Mouse (Mus musculus) neural tube, embryonic 12.5 days (tissue): ENCODE data around the gene Mdc1. TPM values are rescaled to one million over a fixed set of nuclear protein-coding genes. Genes with fewer than 3 reads are reported as not detected.
A peak's percentile ranks its signal among the peaks of the same experiment; 100 is the strongest.

ENCODE experiments used
- ATAC-seq: fragments of 200-750 bp; cut with Nextera tagmentation; 2 replicates; pipeline ENCODE4 v1.8.0; 2017; ENCODE audit warnings: low read depth, mild to moderate bottlenecking, moderate TSS enrichment, moderate library complexity; ENCODE audit not compliant: low FRiP score
- H3K27ac ChIP-seq: fragments of 300-500 bp; sonication (generic); 2 replicates; pipeline ENCODE4 v1.5.1; 2016
- H3K27me3 ChIP-seq: fragments of 300-500 bp; sonication (generic); replicated peaks from 2 replicates; pipeline ENCODE4 v1.6.1; 2016; ENCODE audit warnings: mild to moderate bottlenecking
- H3K36me3 ChIP-seq: fragments of 300-500 bp; sonication (generic); 2 replicates; pipeline ENCODE4 v1.6.1; 2016; ENCODE audit warnings: mild to moderate bottlenecking
- H3K4me1 ChIP-seq: fragments of 300-500 bp; sonication (generic); 2 replicates; pipeline ENCODE4 v1.6.1; 2016
- H3K4me2 ChIP-seq: fragments of 300-500 bp; sonication (generic); replicated peaks from 2 replicates; pipeline ENCODE4 v1.6.1; 2016; ENCODE audit warnings: mild to moderate bottlenecking
- H3K4me3 ChIP-seq: fragments of 300-500 bp; sonication (generic); 2 replicates; pipeline ENCODE4 v1.5.1; 2016
- H3K9ac ChIP-seq: fragments of 300-500 bp; sonication (generic); 2 replicates; pipeline ENCODE4 v1.6.1; 2016; ENCODE audit warnings: mild to moderate bottlenecking
- H3K9me3 ChIP-seq: fragments of 300-500 bp; sonication (generic); 2 replicates; pipeline ENCODE4 v1.6.1; 2016; ENCODE audit warnings: mild to moderate bottlenecking
- whole genome bisulfite sequencing: fragments of 180-500 bp; shearing (Covaris S2); methylation state at CpG from one replicate; pipeline ENCODE4 v1.1.7; 2016; 5-methylcytosine and 5-hydroxymethylcytosine counted together
- polyA plus RNA-seq: library from polyadenylated mRNA; unstranded; fragments of >200 nt; fragmentation: Nextera tagmentation; extraction: Ambion mirVana; gene quantifications from 2 replicates; pipeline ENCODE4 v1.2.1, GENCODE M21; 2016

Mdc1 gene
- polyA plus RNA-seq, 1 experiment from 2014 or later = 14.7 TPM

DNA sequence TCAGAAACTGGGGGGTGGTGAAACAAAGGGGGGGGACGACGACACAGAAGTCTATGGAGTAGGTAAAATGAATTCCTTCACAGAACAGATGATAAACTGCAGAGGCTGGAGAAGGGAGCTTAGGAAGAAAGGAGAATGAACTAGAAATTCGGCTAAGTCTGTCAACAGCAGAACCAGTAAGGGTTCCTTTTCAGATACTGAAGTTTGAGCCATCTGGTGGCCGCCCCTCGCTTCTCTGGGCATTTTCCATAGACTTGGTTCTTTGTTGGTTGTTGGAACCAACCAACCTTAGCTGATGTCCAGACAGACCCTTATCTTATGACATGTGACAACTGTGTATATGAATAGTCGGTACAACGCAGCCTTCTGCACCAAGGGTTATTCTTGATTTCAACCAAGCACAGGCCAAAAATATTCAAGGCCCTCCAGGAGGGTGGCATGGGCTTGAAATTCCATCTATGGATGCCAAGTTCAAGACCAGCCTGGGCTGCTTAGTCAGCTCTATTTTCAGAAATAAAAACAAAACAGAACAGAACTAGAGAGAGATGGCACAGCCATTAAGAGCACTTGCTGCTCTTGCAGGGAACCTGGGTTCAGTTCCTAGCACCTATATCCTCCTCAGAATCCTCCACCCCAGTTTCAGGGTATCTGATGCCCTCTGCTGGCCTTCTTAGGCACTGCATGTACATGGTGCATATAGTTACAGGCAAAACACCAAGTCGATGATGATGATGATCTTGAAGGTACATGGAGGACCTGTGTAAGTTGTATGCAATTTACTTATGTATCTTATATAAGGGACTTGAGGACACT lies 29.8 kb downstream of the Mdc1 start:
- peak overlapping the region; percentile 61 for H3K4me3 ChIP-seq
- H3K4me2 ChIP-seq = peak overlapping the region; percentile 100
- H3K9ac ChIP-seq = no peak overlapping the region; the same call in 1 of the 2 replicates
- H3K36me3 ChIP-seq = peaks cover 47% of the 10 kb centered on the region
- H3K9me3 ChIP-seq = peaks cover 6% of the 10 kb centered on the region
- peaks cover 57% of the 10 kb centered on the region for H3K4me1 ChIP-seq
- no peak overlapping the region for H3K27ac ChIP-seq
- no peak for ATAC-seq
- H3K27me3 ChIP-seq = no peaks in the 10 kb centered on the region
- WGBS = 85% methylated on average over 8 of the region's 8 CpGs

DNA sequence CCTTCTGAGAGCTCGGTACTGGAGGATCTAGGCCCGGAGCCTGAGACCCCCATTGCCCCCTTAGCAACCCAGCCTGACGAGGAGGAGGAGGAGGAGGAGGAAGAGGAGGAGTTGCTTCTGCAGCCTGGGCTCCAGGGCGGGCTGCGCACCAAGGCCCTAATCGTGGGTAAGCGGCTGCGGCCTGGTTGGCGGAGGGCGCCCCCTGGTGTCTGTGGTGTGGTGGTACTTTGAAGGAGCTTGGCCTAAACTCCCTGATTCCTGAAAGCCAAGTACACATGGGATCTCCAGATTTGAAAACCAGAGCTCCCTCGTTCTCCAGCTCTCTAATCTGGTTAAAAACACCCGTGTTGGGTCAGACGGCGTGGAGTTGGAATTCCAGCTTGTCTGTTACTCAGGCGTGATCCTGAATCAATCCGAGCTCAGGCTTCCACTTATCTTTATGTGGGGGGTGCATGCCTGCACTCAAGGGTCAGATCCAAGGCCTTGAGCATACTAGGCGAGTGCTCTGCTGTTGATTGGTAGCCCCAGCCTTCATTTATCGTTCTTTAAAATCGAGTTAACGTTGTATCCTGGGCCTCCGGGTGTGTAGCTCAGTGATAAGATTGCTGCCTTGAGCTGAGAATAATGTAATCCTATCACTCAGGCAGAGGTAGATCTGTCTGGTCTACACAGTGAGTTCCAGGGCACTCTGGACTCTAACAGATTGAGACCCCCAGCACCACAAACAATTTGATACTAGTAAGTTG lies 32.6 kb downstream of the Mdc1 start:
- ATAC-seq = peak; percentile 42; the same call in 1 of the 2 replicates
- H3K9ac ChIP-seq = 0 out of 2 replicates have a peak overlapping the region, but pooled peaks have one; percentile 13
- no peak overlapping the region for H3K4me3 ChIP-seq
- WGBS = 32% methylated on average over 21 of the region's 21 CpGs
- H3K27me3 ChIP-seq = no peaks in the 10 kb centered on the region
- H3K9me3 ChIP-seq = peaks cover 6% of the 10 kb centered on the region
- H3K4me2 ChIP-seq = peak overlapping the region; percentile 41
- H3K36me3 ChIP-seq = peaks cover 54% of the 10 kb centered on the region
- no peak overlapping the region for H3K27ac ChIP-seq
- H3K4me1 ChIP-seq = peaks cover 36% of the 10 kb centered on the region

DNA sequence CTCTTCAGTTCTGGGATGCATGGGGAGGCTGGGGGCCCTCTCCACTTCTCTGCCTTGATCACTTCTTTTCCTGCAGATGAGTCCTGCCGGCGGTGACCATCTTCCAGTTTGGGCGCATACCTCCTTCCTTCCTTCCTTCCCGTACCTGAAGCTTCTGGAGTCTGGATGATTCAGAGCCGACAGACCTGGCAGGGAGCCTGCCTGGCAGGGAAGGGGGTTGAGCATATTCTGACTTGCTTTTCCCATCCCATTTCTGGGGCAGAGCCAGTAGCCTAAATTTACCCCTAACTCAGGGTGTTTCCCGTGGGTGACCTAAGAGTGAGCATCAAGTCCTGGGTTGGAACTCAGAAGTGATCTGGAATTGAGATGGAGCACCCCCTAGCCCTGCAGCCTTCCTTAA lies 33.4 kb downstream of the Mdc1 start:
- Histone ChIP-seq H3K27me3 (no peaks in the 10 kb centered on the region), H3K4me2 (no peak overlapping the region), H3K4me3 (no peak overlapping the region), H3K9ac (no peak overlapping the region), H3K36me3 (peaks cover 54% of the 10 kb centered on the region), H3K27ac (no peak overlapping the region), H3K9me3 (peaks cover 6% of the 10 kb centered on the region), H3K4me1 (peaks cover 28% of the 10 kb centered on the region)
- 90% methylated on average over 6 of the region's 6 CpGs for WGBS
- ATAC-seq = no peak

DNA sequence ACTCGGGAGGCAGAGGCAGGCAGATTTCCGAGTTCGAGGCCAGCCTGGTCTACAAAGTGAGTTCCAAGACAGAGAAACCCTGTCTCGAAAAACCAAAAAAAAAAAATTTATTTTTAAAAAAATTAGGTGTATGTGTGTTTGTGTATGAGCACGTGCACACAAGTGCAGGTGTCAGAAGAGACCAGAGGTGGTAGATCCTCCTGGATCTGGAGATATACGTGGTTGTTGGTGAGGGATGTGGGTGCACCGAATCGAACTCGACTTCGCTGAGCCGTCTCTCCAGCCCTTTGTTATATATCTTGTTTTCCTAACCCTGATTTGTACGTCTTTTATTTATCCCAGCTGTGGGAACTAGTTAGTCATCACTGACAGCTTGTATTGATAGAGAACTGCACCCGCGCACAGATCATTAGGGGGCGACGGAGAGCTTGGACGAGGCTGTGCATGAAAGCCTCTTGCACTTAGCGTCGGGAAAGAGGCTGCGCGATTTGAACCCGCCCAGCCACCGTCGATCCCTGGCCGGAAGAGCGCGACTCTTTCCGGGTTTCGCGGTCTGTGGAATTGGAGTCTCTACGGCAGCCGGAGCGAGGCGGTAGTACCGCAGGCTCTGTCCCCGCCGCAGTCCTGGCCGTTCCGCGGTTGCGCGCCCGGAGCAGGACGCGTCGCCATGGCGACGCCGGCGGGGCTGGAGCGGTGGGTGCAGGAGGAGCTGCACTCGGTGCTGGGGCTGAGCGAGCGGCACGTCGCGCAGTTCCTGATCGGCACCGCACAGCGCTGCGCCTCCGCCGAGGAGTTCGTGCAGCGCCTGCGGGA lies 38.1 kb downstream of the Mdc1 start, which contains the start of gene Dhx16:
TSS of gene Dhx16 (plus strand) at position 575 of the 813 bp plus-strand sequence.
- no peaks in the 10 kb centered on the region for H3K27me3 ChIP-seq
- H3K9me3 ChIP-seq = no peaks in the 10 kb centered on the region
- 7% methylated on average over 66 of the region's 66 CpGs for WGBS
- peaks cover 55% of the 10 kb centered on the region for H3K36me3 ChIP-seq
- peak; percentile 92 for ATAC-seq
- H3K9ac ChIP-seq = peak within 1 kb of the TSS; percentile 82
- peak within 1 kb of the TSS; percentile 90 for H3K4me2 ChIP-seq
- H3K4me3 ChIP-seq = peak within 1 kb of the TSS; percentile 93
- peaks cover 7% of the 10 kb centered on the region for H3K4me1 ChIP-seq
- H3K27ac ChIP-seq = peak within 1 kb of the TSS; percentile 68

DNA sequence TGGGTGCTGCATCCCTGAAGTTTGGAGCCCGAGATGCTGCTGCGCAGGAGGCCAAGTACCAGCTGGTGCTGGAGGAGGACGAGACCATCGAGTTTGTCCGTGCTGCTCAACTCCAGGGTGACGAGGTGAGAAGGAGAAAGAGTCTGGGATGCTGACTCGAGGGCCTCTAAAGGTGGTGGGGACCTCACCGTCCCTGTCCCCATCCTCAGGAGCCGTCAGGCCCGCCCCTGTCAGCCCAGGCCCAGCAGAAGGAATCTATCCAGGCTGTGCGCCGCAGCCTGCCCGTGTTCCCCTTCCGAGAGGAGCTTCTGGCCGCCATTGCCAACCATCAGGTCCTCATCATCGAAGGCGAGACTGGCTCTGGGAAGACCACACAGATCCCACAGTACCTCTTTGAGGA lies 41.6 kb downstream of the Mdc1 start:
- WGBS = 95% methylated on average over 17 of the region's 17 CpGs
- Histone ChIP-seq H3K9me3 (no peaks in the 10 kb centered on the region), H3K36me3 (peaks cover 66% of the 10 kb centered on the region), H3K9ac (no peak overlapping the region), H3K4me2 (no peak overlapping the region), H3K27me3 (no peaks in the 10 kb centered on the region), H3K27ac (no peak overlapping the region), H3K4me1 (peaks cover 7% of the 10 kb centered on the region), H3K4me3 (no peak overlapping the region; the same call in 1 of the 2 replicates)
- no peak for ATAC-seq

DNA sequence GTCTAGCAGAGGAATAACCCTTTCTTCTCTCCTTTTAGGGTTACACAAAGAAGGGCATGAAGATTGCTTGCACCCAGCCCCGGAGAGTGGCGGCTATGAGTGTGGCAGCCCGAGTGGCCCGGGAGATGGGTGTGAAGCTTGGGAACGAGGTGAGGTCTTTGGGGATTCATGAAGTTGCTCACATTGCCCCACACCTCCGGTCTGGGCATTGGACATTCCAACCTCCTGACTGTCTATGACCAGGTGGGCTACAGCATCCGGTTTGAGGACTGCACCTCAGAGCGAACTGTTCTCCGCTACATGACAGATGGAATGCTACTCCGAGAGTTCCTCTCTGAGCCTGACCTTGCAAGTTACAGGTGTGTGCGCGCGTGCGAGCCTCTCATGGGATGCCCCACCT lies 42.5 kb downstream of the Mdc1 start:
- peaks cover 75% of the 10 kb centered on the region for H3K36me3 ChIP-seq
- H3K27ac ChIP-seq = no peak overlapping the region
- no peak overlapping the region for H3K4me2 ChIP-seq
- no peak overlapping the region for H3K4me3 ChIP-seq
- no peak overlapping the region for H3K9ac ChIP-seq
- 95% methylated on average over 14 of the region's 14 CpGs for WGBS
- no peak for ATAC-seq
- peaks cover 7% of the 10 kb centered on the region for H3K4me1 ChIP-seq
- no peaks in the 10 kb centered on the region for H3K27me3 ChIP-seq
- no peaks in the 10 kb centered on the region for H3K9me3 ChIP-seq

DNA sequence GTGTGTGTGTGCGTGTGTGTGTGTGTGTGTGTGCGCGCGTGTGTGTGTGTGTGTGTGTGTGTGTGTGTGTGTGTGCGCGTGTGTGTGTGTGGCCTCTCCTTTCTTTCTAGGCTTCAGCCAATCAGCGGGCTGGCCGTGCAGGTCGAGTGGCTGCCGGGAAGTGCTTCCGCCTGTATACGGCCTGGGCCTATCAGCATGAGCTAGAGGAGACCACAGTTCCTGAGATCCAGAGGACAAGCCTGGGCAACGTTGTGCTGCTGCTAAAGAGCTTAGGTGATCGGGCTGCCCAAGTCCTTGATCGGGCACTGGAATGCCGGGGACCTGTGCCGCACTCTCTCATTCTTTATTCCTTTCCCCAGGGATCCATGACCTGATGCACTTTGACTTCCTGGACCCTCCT lies 46.4 kb downstream of the Mdc1 start:
- no peaks in the 10 kb centered on the region for H3K9me3 ChIP-seq
- H3K27me3 ChIP-seq = no peaks in the 10 kb centered on the region
- H3K4me2 ChIP-seq = no peak overlapping the region
- peaks cover 92% of the 10 kb centered on the region for H3K36me3 ChIP-seq
- H3K9ac ChIP-seq = no peak overlapping the region
- WGBS = 74% methylated on average over 17 of the region's 17 CpGs
- H3K4me1 ChIP-seq = no peaks in the 10 kb centered on the region
- no peak for ATAC-seq
- no peak overlapping the region for H3K4me3 ChIP-seq
- H3K27ac ChIP-seq = no peak overlapping the region

DNA sequence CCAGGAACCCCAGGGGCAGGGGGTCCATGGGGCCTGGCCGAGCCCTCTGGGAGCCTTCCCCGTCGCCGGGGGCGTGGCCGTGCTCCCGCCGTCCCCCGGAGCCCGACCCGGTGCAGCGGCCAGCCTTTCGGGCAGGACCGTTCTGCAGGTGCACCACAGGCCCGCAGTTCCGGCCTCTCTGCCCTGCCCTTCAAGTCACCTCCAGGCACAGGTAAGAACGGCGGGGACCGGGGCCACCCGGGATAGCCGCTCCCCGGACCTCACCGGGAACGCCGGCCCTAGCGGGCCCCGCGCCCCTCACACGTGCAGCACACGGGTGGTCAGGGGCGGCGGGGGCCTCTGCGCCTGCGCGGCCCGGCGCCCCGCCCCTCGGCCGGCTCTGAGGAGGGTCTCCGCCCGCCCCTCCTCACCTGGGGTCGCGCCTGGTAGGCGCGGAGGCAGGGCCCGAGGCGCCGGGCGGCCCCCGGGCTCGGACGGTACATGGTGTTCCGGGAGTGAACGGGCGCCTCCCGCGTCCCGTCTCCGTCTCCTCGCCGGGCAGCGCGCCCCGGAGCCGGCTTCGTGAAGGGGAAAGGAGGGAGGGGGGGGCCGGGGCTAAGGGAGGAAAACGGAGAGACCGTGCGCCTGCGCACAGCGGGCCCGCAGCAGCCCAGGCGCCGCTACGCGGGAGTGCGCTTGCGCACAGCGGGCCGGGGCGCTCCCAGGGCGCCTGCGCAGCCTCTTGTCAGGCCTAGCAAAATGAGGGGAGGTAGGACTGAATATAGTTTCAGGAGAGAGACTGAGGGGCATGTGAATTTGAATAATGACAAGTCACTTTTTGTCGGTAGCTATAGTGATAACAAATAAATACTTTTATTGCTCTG lies 55.7 kb downstream of the Mdc1 start, which contains the start of gene 2310061I04Rik:
TSS of gene 2310061I04Rik (minus strand) at position 651 of the 863 bp plus-strand sequence.
- peak within 1 kb of the TSS; percentile 92 for H3K27ac ChIP-seq
- H3K4me2 ChIP-seq = peak within 1 kb of the TSS; percentile 100
- no peaks in the 10 kb centered on the region for H3K9me3 ChIP-seq
- H3K9ac ChIP-seq = peak within 1 kb of the TSS; percentile 88
- peak within 1 kb of the TSS; percentile 83 for H3K4me3 ChIP-seq
- H3K27me3 ChIP-seq = no peaks in the 10 kb centered on the region
- peaks cover 70% of the 10 kb centered on the region for H3K36me3 ChIP-seq
- ATAC-seq = peak; percentile 92
- under 1% methylated on average over 84 of the region's 86 CpGs for WGBS
- peaks cover 17% of the 10 kb centered on the region for H3K4me1 ChIP-seq

DNA sequence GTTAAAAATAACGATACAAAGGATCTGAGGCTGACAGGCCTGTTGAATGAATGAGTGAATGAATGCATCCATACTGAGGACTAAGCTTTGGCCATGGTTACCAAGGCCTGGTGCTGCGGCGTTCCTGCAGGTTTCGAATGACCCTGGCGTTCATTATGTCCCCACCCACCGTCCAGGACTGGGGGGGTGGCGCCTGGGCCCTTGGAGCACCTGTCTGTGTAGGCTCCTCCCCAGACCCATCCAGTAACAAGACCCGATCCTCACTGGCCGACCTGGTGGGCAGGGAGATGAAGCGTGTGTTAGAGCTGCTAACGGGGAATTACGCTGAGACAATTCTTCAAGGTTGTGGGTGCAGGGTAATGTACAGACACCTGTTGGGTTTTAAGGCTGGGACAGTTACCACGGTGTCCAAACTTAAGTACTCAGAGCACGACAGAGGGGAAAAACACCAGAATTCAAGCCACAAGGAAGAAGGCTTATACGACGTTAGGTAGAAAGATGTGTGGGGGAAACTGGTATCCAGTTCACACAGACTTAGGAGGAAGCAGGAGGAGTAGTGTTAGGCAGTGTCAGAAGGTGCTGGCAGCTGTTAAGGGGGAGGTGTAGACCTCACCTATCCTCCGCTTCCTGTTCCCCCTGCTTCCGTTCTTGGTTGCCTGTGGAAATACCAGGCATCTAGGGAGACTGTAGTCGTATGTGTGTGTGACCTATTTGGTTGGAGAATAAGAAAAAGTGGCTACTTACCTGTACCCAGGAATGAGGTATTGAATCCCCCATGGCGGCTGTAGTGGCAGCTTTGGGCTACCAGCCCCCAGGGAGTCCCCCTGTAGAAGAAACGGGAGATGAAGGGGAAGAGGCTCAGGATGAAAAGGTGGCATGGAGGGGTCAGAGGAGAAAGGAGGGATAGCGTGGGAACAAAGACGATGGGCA lies 56.6 kb downstream of the Mdc1 start:
- Histone ChIP-seq H3K27ac (peak overlapping the region; percentile 92; the same call in 1 of the 2 replicates), H3K9ac (peak overlapping the region; percentile 88), H3K4me1 (peaks cover 17% of the 10 kb centered on the region), H3K4me3 (peak overlapping the region; percentile 83; the same call in 1 of the 2 replicates), H3K27me3 (no peaks in the 10 kb centered on the region), H3K4me2 (peak overlapping the region; percentile 100), H3K9me3 (no peaks in the 10 kb centered on the region), H3K36me3 (peaks cover 70% of the 10 kb centered on the region)
- 44% methylated on average over 23 of the region's 23 CpGs for WGBS
- peak; percentile 56 for ATAC-seq

DNA sequence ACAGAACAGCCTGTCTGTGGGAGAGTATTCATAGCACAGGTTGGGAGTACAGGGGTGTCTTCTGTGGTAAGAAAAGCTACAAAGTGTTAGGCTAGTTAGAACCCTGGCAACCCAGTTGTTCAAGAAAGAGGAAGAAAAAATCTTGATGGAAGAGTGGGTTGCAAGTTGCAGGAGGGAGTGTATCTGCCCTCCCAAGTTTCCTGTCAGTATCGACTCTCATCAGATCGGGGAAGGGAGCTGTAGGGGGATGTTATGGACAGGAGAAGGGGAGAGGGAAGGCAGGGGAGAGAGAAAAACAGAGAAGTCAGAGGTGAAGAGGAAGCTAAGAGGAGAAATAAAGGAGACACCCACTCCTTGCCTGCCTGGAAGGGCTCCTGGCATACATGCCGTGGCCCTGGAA lies 59.3 kb downstream of the Mdc1 start:
- 93% methylated on average over 3 of the region's 3 CpGs for WGBS
- Histone ChIP-seq H3K4me3 (no peak overlapping the region), H3K36me3 (peaks cover 76% of the 10 kb centered on the region), H3K4me1 (peaks cover 17% of the 10 kb centered on the region), H3K4me2 (no peak overlapping the region), H3K27me3 (no peaks in the 10 kb centered on the region), H3K27ac (no peak overlapping the region), H3K9ac (no peak overlapping the region), H3K9me3 (no peaks in the 10 kb centered on the region)
- no peak for ATAC-seq
